Mouse (Mus musculus): ENCODE results near the gene Lelp1.

The Lelp1 gene

GRCm38 (mm10) chr3:92142644-92143043 is at the start of gene Lelp1:
Gene Lelp1 (minus strand): TSS chr3:92142744.
- DNase-seq (ENCODE audit: low read depth, low spot score): no peak

GRCm38 (mm10) chr3:92176880-92177279 is 34.3 kb upstream of the Lelp1 start:
- DNase-seq (ENCODE audit: low read depth, low spot score): no peak

GRCm38 (mm10) chr3:92169847-92170246 is 27.3 kb upstream of the Lelp1 start:
- no peak for DNase-seq (ENCODE audit: low read depth, low spot score)

- peak; percentile 47 for DNase-seq (ENCODE audit: low read depth, low spot score)
Observed at GRCm38 (mm10) chr3:92153322-92153721, 10.8 kb upstream of the Lelp1 start.

GRCm38 (mm10) chr3:92150631-92151277 is 8.2 kb upstream of the Lelp1 start:
- peak; percentile 51 for DNase-seq (ENCODE audit: low read depth, low spot score)

GRCm38 (mm10) chr3:92147913-92148312 is 5.4 kb upstream of the Lelp1 start:
- no peak for DNase-seq (ENCODE audit: low read depth, low spot score)

GRCm38 (mm10) chr3:92147420-92147819 is 4.9 kb upstream of the Lelp1 start:
- no peak for DNase-seq (ENCODE audit: low read depth, low spot score)

- DNase-seq (ENCODE audit: low read depth, low spot score): no peak
Observed at GRCm38 (mm10) chr3:92123847-92124246, 18.7 kb downstream of the Lelp1 start, which contains the start of gene Prr9. Gene Prr9 (minus strand): TSS chr3:92123947.

GRCm38 (mm10) chr3:92120902-92121301 is 21.6 kb downstream of the Lelp1 start:
- no peak for DNase-seq (ENCODE audit: low read depth, low spot score)

GRCm38 (mm10) chr3:92117930-92118329 is 24.6 kb downstream of the Lelp1 start:
- peak; percentile 14 for DNase-seq (ENCODE audit: low read depth, low spot score)

GRCm38 (mm10) chr3:92111526-92111925 is 31.0 kb downstream of the Lelp1 start:
- no peak for DNase-seq (ENCODE audit: low read depth, low spot score)

- no peak for DNase-seq (ENCODE audit: low read depth, low spot score)
Observed at GRCm38 (mm10) chr3:92110790-92111189, 31.8 kb downstream of the Lelp1 start.

GRCm38 (mm10) chr3:92106582-92106981 is 36.0 kb downstream of the Lelp1 start:
- DNase-seq (ENCODE audit: low read depth, low spot score): peak; percentile 17

Measured in embryo, embryonic 11.5 days (tissue).